Mouse (Mus musculus) ES-E14 (cell line): ENCODE measurements around the gene Ahcyl2. TPM values are rescaled to one million over a fixed set of nuclear protein-coding genes. Genes with fewer than 3 reads are reported as not detected.

Experiments
- DNase-seq: peaks from one replicate; pipeline ENCODE4 v3.0.0-alpha.2; 2013; ENCODE audit warnings: low read depth, low spot score
- H3K27ac ChIP-seq: 2 replicates; pipeline ENCODE4 v1.5.1; 2012; ENCODE audit warnings: low read depth, mild to moderate bottlenecking, low read length, moderate library complexity, mixed read lengths; ENCODE audit not compliant: poor library complexity, insufficient read depth, severe bottlenecking
- H3K36me3 ChIP-seq: 2 replicates; pipeline ENCODE4 v1.6.1; 2012; ENCODE audit warnings: mild to moderate bottlenecking, low read length, moderate library complexity, mixed read lengths; ENCODE audit not compliant: control insufficient read depth, poor library complexity, insufficient read depth, severe bottlenecking
- H3K4me1 ChIP-seq, 2 experiments: fragments of 150-350 bp in 1 of 2; sonication (generic) in 1 of 2; 2 replicates each; pipeline ENCODE4 v1.6.1; 2012; ENCODE audit warnings: low read length in 2 of 2, mild to moderate bottlenecking in 1 of 2, mixed read lengths in 1 of 2; ENCODE audit not compliant: control insufficient read depth in 2 of 2, insufficient read depth in 2 of 2, poor library complexity in 1 of 2
- H3K4me3 ChIP-seq, 2 experiments: fragments of 150-350 bp in 1 of 2; sonication (generic) in 1 of 2; 2 replicates each; pipeline ENCODE4 v1.5.1; 2012; ENCODE audit warnings: low read length in 2 of 2, low read depth in 1 of 2, mild to moderate bottlenecking in 1 of 2, mixed read lengths in 1 of 2; ENCODE audit not compliant: insufficient read depth in 1 of 2, poor library complexity in 1 of 2, severe bottlenecking in 1 of 2
- H3K9ac ChIP-seq: 2 replicates; pipeline ENCODE4 v1.6.1; 2012; ENCODE audit warnings: low read depth, mild to moderate bottlenecking, low read length, mixed read lengths; ENCODE audit not compliant: poor library complexity, insufficient read depth, severe bottlenecking
- H3K9me3 ChIP-seq: fragments of 150-350 bp; sonication (generic); 2 replicates; pipeline ENCODE4 v1.6.1; 2012; ENCODE audit warnings: low read depth, mild to moderate bottlenecking, low read length; ENCODE audit not compliant: control insufficient read depth, insufficient read depth
- CHD2 ChIP-seq: IDR thresholded peaks from 2 replicates; pipeline ENCODE4 v1.6.1; 2014; ENCODE audit warnings: mild to moderate bottlenecking, low read depth, low read length, inconsistent platforms
- HCFC1 ChIP-seq: IDR thresholded peaks from 2 replicates; pipeline ENCODE4 v1.6.1; 2012; ENCODE audit warnings: low read length, inconsistent platforms, borderline replicate concordance; ENCODE audit not compliant: insufficient read depth
- MAFK ChIP-seq: IDR thresholded peaks from 2 replicates; pipeline ENCODE4 v1.6.1; 2014; ENCODE audit warnings: mild to moderate bottlenecking, low read depth, low read length, inconsistent platforms; ENCODE audit not compliant: insufficient read depth
- ZC3H11A ChIP-seq: IDR thresholded peaks from 2 replicates; pipeline ENCODE4 v1.6.1; 2012; ENCODE audit warnings: low read depth, mild to moderate bottlenecking, inconsistent platforms, low read length, borderline replicate concordance
- ZNF384 ChIP-seq: IDR thresholded peaks from 2 replicates; pipeline ENCODE4 v1.6.1; 2012; ENCODE audit warnings: low read depth, low read length, inconsistent platforms
- in situ Hi-C, 2 experiments: fragments of 600-800 bp; cut with MboI; formaldehyde crosslinking; loops; one replicate each; pipeline ENCODE4 v1.15.1; 2025; ENCODE audit warnings: low sequenced_read_pairs in 2 of 2, inconsistent platforms in 1 of 2; ENCODE audit not compliant: unreplicated experiment in 2 of 2
- total RNA-seq: library from RNA; depleted of rRNA; stranded (reverse); fragments of 300-350 nt; gene quantifications from 2 replicates; pipeline ENCODE4 v1.2.3, GENCODE M21; 2012

Ahcyl2 gene
- total RNA-seq, 1 experiment = 17.5 TPM

DNA sequence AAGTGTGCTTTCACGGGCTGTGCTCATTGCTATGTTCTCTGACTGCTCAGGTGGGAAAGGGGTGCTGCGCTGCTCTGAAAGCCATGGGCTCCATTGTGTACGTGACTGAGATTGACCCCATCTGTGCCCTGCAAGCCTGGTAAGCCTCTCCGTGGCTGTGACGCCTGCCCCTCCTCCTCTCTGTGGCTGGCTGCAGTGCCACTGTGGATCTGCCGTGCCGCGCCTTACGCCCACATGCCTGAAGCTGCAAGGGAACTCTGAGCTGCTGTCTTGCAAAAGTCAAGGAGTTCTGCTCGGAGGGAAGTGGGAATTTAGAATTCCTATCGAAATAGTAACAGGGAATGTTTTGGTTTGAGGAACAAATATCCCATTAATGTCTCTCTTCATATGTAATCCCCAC, 123.3 kb downstream of the Ahcyl2 start:
- Histone ChIP-seq H3K9ac (no peak overlapping the region), H3K4me3 (no peak overlapping the region), H3K4me1 (no peaks in the 10 kb centered on the region), H3K36me3 (peaks cover 3% of the 10 kb centered on the region; the same call in 1 of the 2 replicates), H3K9me3 (no peaks in the 10 kb centered on the region), H3K27ac (no peak overlapping the region)
- TF ChIP-seq CHD2 (no peak), MAFK (no peak), HCFC1 (no peak), ZC3H11A (no peak), ZNF384 (no peak)
- in situ Hi-C loops = no loop called here
- no peak for DNase-seq

DNA sequence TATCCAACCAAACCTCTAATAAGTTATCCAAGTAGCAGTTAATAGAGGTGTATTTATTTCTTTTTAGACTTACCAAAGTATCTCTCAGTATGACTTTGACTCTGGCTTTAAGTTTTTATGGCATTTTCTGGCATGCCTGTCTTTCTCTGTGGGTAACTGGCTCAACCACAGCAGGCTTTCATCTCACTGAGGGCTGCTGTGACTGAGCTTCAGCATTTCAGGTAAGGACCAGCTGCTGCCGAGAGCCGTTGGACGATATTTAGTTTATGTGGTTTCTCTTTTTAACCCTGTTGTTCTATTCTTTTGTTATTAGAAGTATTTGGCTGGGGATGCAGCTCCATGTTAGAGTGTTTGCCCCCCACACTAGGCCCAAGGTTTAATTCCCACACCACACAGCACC, 129.2 kb downstream of the Ahcyl2 start:
- Histone ChIP-seq H3K4me3 (no peak overlapping the region), H3K9ac (no peak overlapping the region), H3K4me1 (no peaks in the 10 kb centered on the region; a peak in 1 of 4 replicates), H3K27ac (no peak overlapping the region), H3K36me3 (peaks cover 5% of the 10 kb centered on the region; the same call in 1 of the 2 replicates), H3K9me3 (no peaks in the 10 kb centered on the region)
- DNase-seq = no peak
- TF ChIP-seq ZNF384 (no peak), ZC3H11A (no peak), CHD2 (no peak), HCFC1 (no peak), MAFK (no peak)
- in situ Hi-C loops = no loop called here

DNA sequence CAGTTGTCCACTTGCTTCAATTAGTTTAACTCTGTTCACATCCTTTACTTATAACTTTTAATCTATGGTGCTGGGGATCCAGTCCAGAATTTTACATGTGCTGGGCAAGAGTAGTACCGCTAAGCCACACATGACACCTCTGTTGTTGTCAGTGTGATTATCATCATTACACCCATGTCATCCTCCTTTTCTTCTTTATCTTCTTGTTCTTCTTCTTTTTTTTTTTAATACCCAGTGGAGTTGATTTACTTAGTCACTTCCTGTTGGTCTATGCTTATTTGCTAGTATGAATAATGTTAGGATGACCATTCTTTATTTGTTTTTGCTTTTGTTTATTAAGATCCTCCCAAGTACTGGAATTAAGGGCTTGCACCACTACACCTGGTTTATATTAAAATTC, 133.6 kb downstream of the Ahcyl2 start:
- Histone ChIP-seq H3K4me3 (no peak overlapping the region), H3K4me1 (no peaks in the 10 kb centered on the region; a peak in 1 of 4 replicates), H3K9ac (no peak overlapping the region), H3K36me3 (peaks cover 2% of the 10 kb centered on the region; the same call in 1 of the 2 replicates), H3K27ac (no peak overlapping the region), H3K9me3 (no peaks in the 10 kb centered on the region)
- DNase-seq = no peak
- in situ Hi-C loops = no loop called here
- TF ChIP-seq CHD2 (no peak), ZC3H11A (no peak), HCFC1 (no peak), MAFK (no peak), ZNF384 (no peak)

DNA sequence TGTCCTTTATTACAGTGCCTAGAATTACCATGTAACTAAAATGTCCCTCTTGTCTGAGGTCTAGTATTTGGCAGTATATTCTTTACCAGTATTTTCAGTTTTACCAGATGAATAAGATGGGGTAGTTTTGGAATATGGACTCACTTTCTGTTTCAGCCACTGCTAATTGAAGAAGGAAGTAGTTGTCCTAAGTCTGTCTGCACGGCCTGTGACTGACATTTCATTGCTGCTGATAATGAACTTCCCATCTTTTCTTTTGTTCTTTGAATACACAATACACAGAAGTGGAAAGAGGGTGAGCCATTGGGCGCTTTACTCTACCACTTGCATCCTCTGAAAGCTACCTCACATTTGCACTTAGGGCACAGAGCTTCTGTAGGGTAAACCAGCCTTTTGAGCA, 134.4 kb downstream of the Ahcyl2 start:
- Histone ChIP-seq H3K36me3 (peaks cover under 1% of the 10 kb centered on the region; the same call in 1 of the 2 replicates), H3K27ac (no peak overlapping the region), H3K4me1 (no peaks in the 10 kb centered on the region; a peak in 1 of 4 replicates), H3K9ac (no peak overlapping the region), H3K4me3 (no peak overlapping the region), H3K9me3 (no peaks in the 10 kb centered on the region)
- DNase-seq = no peak
- TF ChIP-seq ZNF384 = no peak
- no peak for TF ChIP-seq HCFC1
- TF ChIP-seq ZC3H11A = no peak
- no peak for TF ChIP-seq CHD2
- no peak for TF ChIP-seq MAFK
- in situ Hi-C loops = no loop called here
